Mouse (Mus musculus) spleen, postnatal 0 days (tissue): ENCODE results near the gene Ints12. TPM values are rescaled to one million over a fixed set of nuclear protein-coding genes. Genes with fewer than 3 reads are reported as not detected.

ENCODE experiments used
- polyA plus RNA-seq: library from polyadenylated mRNA; unstranded; fragments of >200 nt; fragmentation: Nextera tagmentation; extraction: Ambion mirVana; gene quantifications from 2 replicates; pipeline ENCODE4 v1.2.1, GENCODE M21; 2015

The Ints12 gene
- 12.7 and 15.2 TPM in 2 replicates for polyA plus RNA-seq

GRCm38 (mm10) chr3:133091664-133092273, at the start of gene Ints12, which contains the start of gene Gstcd:
Gene Ints12, plus strand, starts transcription at chr3:133091840.
Gene Gstcd, minus strand, starts transcription at chr3:133092033.

Other genes starting within 250 kb of the Ints12 start
- 23.3 and 29.2 TPM in 2 replicates for gene Npnt, start 141.5 kb upstream of the Ints12 start, polyA plus RNA-seq
- 4.4 and 4.6 TPM in 2 replicates for gene Gstcd, start 193 bp downstream of the Ints12 start, polyA plus RNA-seq
- gene Arhgef38, start 143.1 kb downstream of the Ints12 start, polyA plus RNA-seq: 0.08 TPM in 1 of 2 replicates, not detected in the other
- 53.7 and 56.3 TPM in 2 replicates for gene Ppa2, start 218.3 kb downstream of the Ints12 start, polyA plus RNA-seq